Mouse (Mus musculus): ENCODE measurements around the gene Lamb3.

The Lamb3 gene

DNA sequence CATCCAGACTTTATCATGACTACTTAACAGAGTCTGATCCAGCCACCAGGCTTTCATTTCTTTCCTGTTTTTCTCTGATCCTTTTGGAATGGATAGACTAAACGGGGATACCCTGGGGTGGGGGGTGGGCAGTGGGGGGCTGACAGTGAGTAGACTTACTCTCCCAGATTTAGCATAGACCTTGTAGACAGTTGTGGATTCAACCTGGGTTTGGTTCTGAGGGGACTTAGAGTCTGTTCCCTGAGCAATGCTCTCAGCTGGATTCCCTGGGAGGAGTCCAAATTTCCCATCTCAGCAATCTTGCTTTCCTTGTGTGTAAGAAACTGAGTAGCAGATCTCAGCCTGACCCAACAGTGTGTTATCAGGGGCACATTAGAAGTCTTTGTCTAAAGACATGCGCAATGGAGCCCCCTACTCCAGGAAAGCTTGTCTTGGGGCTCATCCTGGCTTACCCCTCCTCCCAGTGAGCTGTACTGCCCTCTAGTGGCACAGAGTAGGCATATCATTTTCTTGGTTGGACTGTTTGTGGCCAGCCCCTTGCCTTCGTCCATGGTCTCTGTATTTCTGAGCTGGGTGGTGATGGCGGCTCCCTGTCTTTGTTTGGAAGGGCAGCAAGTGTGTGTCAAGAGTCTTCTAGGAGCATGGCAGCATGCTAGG lies 169.1 kb downstream of the Lamb3 start:
- in situ Hi-C loops (cut with MboI, MseI) = loop anchor here (5.0 to 25.0 kb wide), 4 partner anchors 44 to 839 kb away; partner anchors contain the start of gene Hsd11b1 (in 1 of the 2)

DNA sequence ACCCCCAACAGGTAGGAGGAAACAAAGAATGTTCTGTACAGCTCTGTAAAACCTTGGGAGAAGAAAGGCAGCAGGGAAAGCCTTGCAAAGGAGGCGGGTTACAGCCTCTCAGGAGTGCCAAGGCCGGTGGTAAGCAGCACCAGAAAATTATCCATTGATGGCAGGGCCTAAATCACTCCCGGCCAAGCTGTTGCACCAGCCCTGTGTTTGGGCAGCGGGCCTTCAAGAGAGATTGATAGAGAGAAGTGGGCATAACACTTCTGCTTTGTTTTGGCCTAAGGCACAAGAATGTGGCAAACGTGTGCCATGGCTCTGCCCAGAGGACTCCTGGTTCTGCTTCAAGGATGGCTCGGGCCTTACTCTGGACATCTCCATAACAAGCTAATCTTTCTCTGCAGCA lies 172.1 kb downstream of the Lamb3 start:
- in situ Hi-C loops (cut with MboI, MseI) = loop anchor here (5.0 to 25.0 kb wide), 4 partner anchors 47 to 842 kb away; partner anchors contain the start of gene Hsd11b1 (in 1 of the 2)

DNA sequence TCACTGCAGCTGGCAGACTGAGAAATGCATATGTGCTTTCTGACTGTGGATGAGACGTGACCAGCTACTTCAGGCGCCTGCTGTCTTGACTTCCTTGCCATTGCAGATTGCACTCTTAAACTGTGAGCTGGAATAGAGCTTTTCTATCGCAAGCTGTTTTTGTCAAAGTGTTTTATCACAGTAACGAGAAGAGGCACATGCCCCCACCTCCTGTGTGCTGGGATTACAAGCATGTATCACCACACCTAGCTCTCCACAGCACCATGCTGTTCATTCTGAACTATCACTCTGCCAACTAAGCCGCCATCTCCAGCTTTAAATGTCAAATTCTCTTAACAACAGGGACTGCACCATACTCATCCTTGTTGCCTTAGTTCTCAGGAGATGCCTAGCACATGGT lies 173.4 kb downstream of the Lamb3 start:
- in situ Hi-C loops (cut with MboI, MseI) = loop anchor here in 1 of 2 experiments (25.0 kb wide), 1 partner anchor 844 kb away; no protein-coding TSS in a partner anchor

DNA sequence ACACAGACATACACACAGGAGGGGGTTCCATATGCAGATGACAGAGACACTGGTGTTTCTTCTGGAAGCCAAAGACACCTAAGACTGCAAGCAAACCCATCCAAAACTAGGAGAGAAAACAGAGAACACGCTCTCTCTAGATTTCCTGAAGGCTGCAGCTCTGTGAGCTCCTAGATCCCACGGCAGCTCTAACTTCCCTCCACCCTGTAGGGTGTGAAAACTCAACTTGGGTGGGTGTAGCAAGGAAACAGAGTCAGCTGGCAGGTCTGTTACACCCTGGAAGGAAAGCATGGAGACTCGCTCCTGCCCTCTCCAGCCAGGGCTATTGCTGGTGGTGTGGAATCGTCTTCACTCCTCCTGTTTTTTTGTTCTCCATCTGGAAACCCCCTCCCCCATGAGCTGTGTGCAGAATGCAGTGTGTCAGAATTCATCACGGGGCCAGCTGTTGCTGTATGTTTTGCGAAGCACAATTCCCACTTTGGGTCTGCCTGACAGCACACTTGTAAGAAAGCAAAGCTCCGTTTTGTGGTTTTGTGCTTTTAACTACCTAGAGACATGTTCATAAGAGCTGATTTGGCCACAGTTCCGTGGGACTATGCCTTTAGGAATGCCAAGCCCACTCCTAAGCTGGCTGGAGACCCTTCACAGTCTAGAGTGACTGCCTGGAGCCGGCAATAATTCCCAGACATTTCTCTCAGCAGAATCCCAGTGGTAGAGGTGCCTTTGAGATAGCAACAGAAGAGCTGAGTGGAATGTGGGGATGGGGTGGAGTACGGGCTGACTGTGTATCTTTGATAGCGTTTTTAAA lies 174.3 kb downstream of the Lamb3 start:
- in situ Hi-C loops (cut with MboI, MseI) = loop anchor here in 1 of 2 experiments (25.0 kb wide), 1 partner anchor 844 kb away; no protein-coding TSS in a partner anchor

DNA sequence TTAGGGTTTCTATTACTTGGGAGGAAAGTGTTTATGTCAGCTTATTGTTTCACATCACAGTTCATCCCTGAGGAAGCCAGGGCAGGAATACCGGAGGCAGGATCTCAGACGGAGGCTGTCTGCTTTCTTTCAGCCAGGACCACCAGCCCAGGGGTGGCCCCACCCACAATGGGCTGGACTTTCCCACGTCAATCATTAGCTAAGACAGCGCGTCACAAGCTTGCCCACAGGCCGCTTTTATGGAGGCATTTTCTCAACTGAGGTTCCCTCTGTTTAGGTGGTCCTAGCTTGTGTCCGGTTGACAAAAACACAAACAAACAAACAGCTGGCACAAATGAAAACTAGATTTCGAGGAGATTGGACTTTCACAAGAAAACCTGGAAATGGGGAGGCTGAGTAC lies 174.9 kb downstream of the Lamb3 start:
- in situ Hi-C loops (cut with MboI, MseI) = loop anchor here in 1 of 2 experiments (25.0 kb wide), 1 partner anchor 845 kb away; no protein-coding TSS in a partner anchor

DNA sequence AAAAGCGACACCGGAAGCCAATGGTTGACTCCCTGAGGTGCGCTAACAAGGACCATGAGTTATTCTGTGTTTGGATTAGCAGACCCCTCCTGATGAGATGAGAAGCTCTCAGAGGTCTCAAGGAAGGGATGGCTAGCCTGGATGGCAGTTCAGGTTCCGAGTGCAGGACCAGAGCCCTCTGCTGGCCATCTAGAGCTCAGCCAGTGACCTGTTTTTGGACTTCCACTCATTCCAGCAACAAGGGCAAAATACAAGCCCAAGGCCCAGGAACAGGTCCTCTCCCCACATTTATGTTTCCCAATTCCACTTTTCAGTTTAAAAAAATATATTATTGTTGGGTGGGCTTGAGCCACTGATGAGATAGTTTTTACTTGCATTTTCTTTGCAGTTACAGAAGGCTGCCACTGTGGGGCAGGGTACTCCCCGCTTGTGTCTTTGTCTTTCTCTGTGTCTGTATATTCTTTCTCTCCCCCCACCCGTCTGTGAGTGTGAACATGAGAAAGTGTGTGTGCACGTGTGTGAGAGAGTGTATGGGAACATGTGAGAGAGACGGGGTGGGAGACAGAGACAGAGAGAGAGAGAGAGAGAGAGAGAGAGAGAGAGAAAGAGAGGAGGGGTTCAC lies 175.5 kb downstream of the Lamb3 start:
- in situ Hi-C loops (cut with MboI, MseI) = loop anchor here in 1 of 2 experiments (25.0 kb wide), 1 partner anchor 846 kb away; no protein-coding TSS in a partner anchor

DNA sequence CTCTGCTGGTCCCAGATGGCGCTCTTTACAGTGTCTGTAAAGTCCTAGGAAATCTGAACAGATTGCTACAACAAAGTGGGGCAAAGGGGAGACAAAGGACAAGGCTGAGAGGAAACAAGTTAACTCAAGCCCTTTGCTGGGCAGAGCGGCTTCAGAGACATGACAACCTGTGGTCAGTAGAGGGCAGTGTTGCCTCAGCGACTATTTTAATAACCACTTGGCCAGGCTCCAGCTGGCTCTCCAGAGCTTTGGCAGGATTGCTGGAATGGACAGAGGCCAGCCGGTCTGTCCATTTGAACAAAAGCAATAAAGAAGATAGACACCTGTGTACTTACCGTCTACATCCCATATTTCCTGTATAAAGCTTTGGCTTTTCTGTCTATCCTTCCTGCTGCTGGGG lies 178.6 kb downstream of the Lamb3 start:
- in situ Hi-C loops (cut with MboI, MseI) = loop anchor here in 1 of 2 experiments (25.0 kb wide), 1 partner anchor 849 kb away; no protein-coding TSS in a partner anchor

DNA sequence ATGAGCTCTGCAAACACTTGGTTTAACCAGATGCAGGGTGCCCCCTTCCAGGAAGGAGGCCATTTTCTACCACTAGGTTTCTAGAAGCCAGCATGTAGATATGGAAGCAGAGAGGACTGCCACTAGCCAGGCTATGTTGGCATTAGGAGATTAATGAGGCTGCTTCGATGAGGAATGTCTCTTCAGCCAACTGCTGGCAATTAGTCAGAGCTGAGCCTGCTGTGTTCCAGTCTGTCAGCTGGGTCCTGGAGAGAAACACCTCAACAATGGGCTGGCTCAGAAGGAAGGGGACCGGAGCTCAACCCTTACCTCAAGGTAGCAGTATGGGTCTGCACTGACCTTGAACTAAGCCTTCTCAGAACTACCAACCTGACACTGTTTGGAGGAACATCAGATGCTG lies 179.7 kb downstream of the Lamb3 start:
- in situ Hi-C loops (cut with MboI, MseI) = loop anchor here in 1 of 2 experiments (25.0 kb wide), 1 partner anchor 850 kb away; no protein-coding TSS in a partner anchor

DNA sequence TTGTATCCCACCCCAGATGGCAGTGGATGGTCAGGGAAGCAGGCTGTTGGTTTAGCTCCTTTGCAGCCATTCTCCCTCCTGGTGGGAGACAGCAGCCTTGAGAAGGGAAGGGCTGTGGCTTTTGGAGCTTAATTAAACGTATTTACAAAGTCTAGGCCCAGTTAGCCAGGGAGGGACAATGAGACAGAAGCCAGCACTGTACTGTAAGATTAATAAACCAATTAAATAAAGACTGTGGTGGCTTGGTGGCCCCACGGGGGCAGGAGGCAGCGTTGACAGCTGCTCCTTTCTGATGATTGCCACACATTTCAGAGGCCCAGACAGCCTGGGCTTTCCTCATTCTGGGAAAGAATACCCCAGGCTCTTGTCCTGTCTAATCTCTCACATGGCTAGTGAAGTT lies 182.0 kb downstream of the Lamb3 start:
- in situ Hi-C loops (cut with MboI, MseI) = loop anchor here in 1 of 2 experiments (25.0 kb wide), 1 partner anchor 852 kb away; no protein-coding TSS in a partner anchor

DNA sequence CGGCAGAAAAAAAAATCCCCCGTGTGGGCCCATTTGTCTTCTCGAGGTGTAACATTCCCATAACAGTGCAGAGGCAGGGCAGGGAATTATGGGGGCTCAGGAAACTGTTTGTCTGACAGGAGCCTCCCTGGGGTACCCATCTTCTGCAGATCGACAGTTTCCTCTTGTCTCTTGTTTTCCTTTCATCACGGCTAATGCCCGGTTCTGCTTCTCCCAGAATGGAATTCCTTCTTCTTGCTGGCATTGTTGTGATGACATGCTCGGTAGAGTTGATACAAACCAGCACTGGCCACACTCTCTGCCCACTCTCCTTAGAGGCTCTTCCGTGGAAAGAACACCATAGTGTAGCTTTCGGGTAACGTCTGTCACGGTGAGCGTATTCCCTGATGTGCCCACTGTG lies 182.5 kb downstream of the Lamb3 start:
- in situ Hi-C loops (cut with MboI, MseI) = loop anchor here in 1 of 2 experiments (25.0 kb wide), 1 partner anchor 853 kb away; no protein-coding TSS in a partner anchor

DNA sequence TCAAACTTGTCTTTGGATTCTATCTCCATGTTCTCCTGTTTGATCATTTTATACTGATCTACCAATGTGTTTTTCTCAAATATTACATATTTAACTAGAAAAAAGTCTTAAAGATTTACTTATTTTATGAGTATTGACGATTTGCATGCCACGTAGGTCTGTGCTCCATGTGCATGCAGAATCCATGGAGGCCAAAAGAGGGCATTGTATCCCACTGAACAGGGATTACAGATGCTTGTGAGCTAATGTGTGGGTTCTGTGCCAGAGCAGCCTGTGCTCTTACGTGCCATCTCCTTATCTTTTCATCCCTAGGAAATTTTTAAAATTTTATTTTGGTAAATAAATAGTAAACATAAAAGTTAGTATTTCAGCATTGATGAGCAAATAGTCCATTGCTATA lies 184.8 kb downstream of the Lamb3 start:
- in situ Hi-C loops (cut with MboI, MseI) = loop anchor here in 1 of 2 experiments (25.0 kb wide), 1 partner anchor 855 kb away; no protein-coding TSS in a partner anchor

Measured in T-helper 17 cell (primary cell).